Mouse (Mus musculus) adrenal gland, adult 18-20 months (tissue): ENCODE results near the gene D630045J12Rik. TPM values are rescaled to one million over a fixed set of nuclear protein-coding genes. Genes with fewer than 3 reads are reported as not detected.

Experiments
- DNase-seq, 2 experiments: peaks; one replicate each; pipeline ENCODE4 v3.0.0; 2021 to 2022; ENCODE audit warnings: low spot score in 2 of 2
- total RNA-seq, 2 experiments: library from RNA; stranded (reverse); gene quantifications; 1 replicate in 1 of 2; 2 replicates in 1 of 2; pipeline ENCODE4 v1.2.3; 2021

D630045J12Rik gene
- total RNA-seq, 2 experiments from 2014 or later, result 2.6 to 3.1 TPM

DNA sequence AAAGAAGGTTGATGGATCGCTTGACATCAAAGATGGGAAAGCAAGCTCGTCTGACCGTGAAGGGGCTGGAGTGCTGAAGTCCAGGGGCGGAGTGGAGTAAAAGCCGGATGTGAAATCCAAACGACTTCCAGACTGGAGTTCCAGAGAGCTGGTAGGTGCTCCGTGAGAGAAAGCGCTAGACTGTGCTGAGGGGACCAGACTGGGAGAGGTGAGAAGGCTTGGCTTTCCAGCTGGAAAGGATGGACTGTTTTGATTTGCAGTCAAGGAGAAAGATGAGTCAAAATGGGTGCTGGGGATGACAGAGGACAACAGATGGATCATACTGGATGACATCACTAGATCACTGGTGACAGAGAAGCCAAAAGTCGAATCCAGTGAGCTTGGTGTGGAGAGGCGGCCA is 58.5 kb downstream of the D630045J12Rik start:
- DNase-seq, result no peak

DNA sequence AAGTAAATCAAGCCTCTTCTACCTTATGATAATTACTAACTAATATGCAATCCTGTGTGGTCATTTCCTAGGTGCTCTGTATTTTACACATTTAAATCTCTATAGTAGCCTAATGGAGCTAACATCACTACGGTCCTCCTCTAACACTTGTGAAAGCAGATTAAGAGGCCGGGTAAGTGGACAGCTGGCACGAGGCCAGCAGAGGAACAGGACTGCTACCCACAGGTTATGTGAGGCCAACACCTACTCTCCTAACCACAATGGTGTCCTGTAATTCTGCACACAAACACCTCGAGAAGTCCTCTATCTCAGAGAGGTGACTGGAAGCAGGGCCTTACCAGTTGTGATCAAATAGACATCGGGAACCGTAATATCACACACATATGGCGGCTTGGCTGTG is 59.8 kb downstream of the D630045J12Rik start:
- DNase-seq, result no peak

DNA sequence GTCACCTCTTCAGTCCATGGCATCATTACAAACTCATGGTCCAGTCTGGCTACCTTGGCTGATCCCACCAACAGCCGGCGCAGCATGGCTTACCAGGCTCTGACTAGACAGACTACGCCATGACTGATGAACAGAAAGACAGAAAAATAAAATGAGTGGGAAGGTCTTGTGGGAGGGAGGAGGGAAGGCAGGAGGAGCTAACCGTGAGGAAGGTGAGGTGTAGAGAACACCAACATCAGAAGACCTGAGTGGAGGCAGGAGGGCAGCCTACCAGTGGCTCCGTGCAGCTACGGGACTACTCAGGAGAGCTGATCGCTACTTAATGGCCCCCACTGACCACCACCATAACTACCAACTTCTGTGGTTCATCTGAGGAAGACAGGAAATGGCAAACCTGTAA is 60.9 kb downstream of the D630045J12Rik start:
- DNase-seq, result no peak

DNA sequence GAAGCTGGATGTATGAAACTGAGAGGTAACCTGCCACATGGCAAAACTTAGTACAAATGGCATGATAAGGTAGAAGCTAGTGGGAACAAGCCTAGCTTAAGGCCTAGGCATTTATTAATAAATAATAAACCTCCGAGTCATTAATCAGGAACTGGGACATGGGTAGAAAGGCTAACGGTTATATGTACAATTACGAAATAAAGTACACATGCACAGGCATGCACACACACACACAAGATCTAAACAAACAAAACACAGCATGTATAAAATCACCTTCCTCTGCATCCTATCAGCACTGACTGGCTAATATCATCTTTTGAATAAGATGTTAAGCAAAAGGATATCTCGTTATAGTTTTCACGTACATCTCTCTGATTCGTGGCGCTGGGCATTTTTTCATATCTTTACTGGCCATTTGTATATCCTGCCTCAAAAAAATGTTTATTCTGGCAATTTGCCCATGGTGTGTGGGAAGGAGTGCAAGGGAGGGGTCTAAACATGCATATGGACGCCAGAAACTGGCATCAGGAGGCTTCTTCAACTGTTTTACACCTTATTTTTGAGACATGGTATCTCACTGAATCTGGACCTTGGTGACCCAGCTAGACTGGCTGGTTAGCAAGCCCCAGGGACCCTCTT is 67.4 kb downstream of the D630045J12Rik start:
- DNase-seq, result no peak

- DNase-seq, result no peak
These were observed 69.0 kb downstream of the D630045J12Rik start for GRCm38 (mm10) chr6:38184791-38185190.

DNA sequence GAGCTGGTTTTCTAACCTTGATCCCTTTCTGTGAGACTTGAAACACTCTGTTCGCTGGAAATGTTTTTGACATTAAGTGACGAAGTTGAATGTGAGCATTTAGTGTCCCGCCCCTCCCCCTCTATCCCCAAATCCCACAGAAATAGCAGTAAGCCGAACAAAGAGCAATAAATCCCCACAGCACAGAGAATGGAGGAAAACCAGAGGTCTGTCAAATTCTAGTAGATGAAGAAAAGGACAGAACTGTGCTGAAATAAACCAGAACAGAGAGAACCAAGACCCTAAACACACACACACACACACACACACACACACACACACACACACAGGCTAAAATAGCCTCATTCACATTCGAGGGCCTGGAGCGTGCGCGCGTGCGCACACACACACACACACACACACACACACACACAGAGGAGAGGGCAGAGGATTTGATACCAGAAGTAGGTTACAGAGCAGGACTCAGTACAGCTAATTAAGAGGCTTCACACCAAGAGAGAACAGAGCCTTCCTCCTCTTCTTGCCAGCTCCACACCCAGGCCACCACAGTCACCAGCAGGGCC is 72.0 kb downstream of the D630045J12Rik start:
- DNase-seq, result no peak

DNA sequence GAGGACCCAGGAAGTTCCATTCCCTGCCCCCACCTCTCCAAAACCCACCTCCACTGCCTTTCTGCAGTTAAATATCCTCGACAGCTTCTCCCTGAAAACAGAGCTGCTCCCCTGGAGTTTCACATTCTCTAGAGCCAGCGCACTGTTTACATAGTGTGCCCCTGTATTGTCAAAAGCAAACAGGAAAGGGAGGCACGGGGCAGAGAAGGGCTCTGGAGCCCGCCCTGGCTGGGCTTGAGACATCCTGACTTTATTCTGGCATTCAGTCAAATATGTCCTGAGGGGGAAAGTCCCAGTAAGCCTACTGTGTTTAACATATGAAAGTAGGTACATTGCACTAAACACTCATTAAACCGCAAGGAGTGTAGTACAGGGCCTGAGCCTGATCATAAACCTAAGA is 73.1 kb downstream of the D630045J12Rik start:
- DNase-seq, result no peak

- DNase-seq, result no peak
These were observed 88.4 kb downstream of the D630045J12Rik start for GRCm38 (mm10) chr6:38165385-38165784.

GRCm38 (mm10) chr6:38164705-38165104 is 89.1 kb downstream of the D630045J12Rik start:
- no peak for DNase-seq

DNA sequence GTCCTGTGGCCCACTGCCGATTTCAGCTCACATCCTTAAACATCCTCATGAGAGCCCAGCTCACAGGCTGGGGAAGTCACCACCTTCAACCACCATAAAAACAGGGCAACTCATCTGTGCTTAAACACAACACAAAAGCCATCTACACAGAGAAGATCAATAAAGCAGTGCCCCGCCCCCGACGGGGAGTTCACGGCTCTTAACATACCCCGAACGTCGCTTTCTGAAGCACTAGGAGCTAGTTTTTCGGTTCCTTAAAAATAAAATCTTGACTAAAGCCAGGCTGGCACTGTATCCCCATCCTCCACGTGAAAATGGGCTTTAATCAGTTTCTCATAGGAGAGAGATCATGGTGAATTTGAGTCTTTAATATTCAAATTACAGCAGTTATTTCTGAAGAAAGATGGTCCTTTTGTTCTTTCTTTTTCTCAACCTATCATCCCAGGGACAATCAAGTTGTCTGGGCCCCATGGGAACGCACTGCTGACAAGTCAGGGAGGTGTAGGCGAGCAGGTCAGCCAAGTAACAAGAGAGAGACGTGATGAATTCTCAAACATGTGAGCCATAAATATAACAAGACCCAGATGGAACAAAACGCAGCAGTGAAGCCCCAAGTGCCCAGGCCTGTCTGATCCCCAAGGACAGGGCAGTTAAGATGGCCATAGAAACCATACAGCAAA is 90.8 kb downstream of the D630045J12Rik start:
- no peak for DNase-seq

GRCm38 (mm10) chr6:38160556-38160955 is 93.3 kb downstream of the D630045J12Rik start:
- DNase-seq, result no peak

- DNase-seq, result peak; percentile 77 to 81
These were observed 93.7 kb downstream of the D630045J12Rik start for GRCm38 (mm10) chr6:38160102-38160501.

- no peak for DNase-seq
These were observed 94.2 kb downstream of the D630045J12Rik start for GRCm38 (mm10) chr6:38159576-38159975.

- DNase-seq, result no peak
These were observed 95.9 kb downstream of the D630045J12Rik start for GRCm38 (mm10) chr6:38157925-38158324.

GRCm38 (mm10) chr6:38156204-38156603 is 97.6 kb downstream of the D630045J12Rik start:
- DNase-seq, result no peak

DNA sequence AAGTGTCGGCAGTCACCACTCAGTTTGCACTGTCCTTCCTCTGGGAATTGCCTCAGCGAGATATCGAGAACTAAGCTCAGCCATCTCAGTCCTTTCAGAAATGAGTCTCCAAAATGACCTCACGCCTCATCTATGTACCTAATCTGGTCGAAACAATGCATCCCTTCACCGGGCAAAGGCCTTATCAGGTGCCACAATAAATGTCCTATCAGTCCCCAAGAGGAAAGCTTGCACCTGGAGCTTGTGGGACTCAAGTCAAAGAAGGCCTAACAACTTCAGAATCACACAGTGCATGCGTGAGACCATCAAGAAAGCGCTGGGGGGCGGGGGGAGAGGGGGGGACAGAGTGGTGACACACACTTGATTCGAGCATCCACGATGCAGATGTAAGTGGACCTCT is 101.5 kb downstream of the D630045J12Rik start:
- DNase-seq, result no peak

DNA sequence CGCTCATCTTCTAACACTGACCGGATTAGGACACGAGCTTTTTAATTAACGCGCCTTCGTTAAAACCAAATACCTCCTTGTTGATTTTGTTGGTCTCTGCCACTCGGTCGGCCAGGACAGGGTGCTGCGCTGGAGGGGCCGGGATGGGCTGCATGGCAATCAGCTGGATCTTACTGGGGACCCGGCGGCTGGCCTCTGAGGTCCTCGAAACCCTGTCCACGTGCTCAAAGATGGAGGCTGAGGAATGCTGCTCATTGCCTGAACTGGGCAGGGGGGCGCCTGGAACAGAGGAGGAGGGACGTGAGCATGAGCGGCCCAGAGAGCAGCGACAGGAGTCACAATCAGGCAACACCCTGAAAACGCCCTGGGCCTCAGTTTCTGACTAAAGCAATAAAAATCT is 104.3 kb downstream of the D630045J12Rik start:
- DNase-seq, result no peak

DNA sequence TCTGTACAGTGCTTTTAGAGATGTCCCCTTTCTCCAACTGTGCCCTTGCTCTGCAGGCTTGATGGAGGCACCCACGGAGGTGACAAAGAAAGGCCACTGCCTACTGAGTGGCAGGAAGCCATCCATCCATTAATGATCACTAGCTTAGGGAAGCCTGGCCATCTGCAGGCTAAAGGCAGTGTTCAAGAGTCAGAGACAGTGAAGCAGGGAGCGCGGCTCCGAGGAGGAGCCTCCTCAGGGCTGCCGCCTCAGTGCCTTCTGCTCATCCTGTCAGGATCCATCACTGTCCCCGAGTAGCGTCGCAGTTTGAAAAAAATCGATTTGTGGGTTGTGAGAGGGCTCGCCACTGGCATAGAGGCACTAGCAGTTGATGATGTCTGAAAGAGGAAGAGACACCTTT is 105.2 kb downstream of the D630045J12Rik start:
- no peak for DNase-seq

DNA sequence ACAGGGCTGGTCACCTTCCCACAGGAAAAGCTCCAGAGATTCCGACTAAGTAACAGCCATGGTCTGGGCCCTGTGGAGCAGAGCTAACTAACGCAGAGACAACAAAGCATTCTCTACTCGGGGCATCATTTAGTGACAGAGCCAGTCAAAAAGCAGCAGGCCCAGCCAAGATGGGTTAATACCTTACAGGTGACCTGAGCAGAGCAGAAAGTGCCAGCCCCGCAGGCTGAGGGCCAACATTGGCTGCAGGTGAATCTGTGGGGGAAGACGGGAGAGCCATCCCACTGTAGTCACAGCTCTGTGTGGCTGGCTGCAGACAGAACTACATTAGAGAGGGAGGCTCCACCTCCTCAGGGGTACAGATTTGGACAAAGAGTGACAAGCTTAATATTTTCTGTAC is 106.5 kb downstream of the D630045J12Rik start:
- no peak for DNase-seq

- no peak for DNase-seq
These were observed 108.2 kb downstream of the D630045J12Rik start for GRCm38 (mm10) chr6:38145463-38146065.

GRCm38 (mm10) chr6:38144161-38144998 is 109.4 kb downstream of the D630045J12Rik start:
- DNase-seq, result no peak
